Mouse (Mus musculus) brain, adult 10 weeks (tissue): Measurements from ENCODE around the gene 6430628N08Rik. TPM values are rescaled to one million over a fixed set of nuclear protein-coding genes. Genes with fewer than 3 reads are reported as not detected.

ENCODE experiments used
- polyA plus RNA-seq: library from polyadenylated mRNA; stranded (reverse); fragments of 350-450 nt; fragmentation: Illumina TruSeq; extraction: RNeasy Lipid Tissue Mini Kit (QIAGEN cat#74804); gene quantifications from one replicate; pipeline ENCODE4 v1.2.3, GENCODE M21; 2015; ENCODE audit warnings: low read depth, low replicate concordance

The 6430628N08Rik gene
- 0.28 TPM for polyA plus RNA-seq

DNA sequence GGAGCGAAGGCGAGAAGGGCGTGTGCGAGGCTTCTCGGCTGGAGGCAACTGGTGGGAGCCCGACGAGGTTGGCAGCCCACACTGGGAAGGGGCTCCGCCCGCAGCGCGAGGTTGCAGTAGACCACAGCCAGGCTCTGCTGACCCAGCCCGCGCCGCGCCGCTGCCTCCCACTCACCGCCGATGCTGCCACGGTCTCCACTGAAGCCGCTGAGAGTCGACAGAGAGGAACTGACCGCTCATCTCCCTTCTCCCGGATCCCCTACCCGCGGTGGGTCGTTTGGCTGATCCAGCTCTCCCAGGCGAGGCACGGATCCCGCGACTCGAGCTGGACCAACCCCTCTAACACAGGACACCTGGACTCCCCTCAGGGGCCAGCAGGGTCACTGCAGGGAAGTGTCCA is at the start of gene 6430628N08Rik:
Gene 6430628N08Rik, plus strand, starts transcription at position 113 of the 400 bp plus-strand sequence.

DNA sequence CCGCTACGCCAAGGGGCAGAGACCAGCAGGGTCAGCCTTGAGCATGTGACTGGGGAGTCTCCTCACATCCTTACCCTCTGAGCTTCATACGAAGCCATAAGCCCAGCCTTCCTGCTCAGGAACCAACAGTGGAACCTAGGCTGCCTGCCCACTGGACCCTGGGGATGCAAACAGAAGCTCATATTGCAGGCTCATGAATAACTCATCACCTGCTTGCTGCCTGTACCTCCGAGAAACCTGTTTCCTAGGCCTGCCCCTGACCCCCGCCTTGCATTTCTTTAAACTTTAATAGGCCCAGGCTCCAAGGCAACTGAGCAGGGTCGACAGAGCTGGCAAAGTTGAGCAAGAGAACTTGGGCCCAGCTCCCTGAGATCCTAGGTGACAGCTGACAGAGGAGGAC is 6.4 kb upstream of the 6430628N08Rik start, which contains the start of gene Kncn:
Gene Kncn, plus strand, starts transcription at position 379 of the 400 bp plus-strand sequence.

DNA sequence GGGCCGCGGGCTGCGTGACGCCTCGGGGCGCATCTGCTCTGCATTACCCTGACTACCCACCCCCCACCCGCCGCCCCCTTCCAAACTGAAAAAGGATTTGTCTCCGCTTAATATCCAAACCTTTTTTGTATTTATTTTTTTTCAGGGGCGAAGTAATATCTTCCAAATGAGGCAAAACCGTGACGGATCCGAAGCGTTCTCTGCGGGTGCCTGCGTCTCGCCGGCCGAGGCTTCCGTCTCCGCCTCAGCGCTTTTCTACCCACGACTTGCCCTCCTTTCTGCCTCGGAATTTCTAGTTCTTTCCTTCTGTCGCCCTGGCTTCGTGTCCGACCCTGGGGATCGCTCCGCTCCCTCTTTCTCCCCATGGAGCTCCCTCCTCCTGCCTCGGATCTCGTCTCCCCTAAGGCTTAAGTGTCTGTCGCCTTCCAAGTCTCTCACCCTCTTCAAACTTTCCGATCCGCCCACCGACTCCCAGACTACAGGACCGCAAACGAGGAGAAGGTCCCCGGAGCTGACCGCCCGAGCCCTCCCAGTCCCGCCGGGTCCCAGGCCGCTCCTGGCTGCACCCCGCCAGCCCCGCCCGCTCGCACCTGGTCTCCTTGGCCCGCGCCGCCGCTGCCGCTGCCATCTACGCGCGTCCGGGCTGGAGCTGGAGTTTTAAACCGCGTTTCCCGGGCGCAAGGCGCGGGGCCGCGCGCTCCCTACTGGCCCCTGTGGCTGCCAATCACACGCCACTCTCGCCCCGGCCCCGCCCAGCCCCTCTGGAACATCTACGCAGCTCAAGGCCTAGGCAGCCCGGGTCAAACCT is 49.0 kb downstream of the 6430628N08Rik start, which contains the start of gene Dmbx1:
Gene Dmbx1, minus strand, starts transcription at position 632 of the 808 bp plus-strand sequence.

Other genes starting within 250 kb of the 6430628N08Rik start
- gene Cyp4b1, start 242.9 kb upstream of the 6430628N08Rik start, polyA plus RNA-seq: 1.0 TPM
- gene Efcab14, start 152.9 kb upstream of the 6430628N08Rik start, polyA plus RNA-seq: 40.5 TPM
- gene Tex38, start 109.6 kb upstream of the 6430628N08Rik start, polyA plus RNA-seq: not detected
- gene Atpaf1, start 105.9 kb upstream of the 6430628N08Rik start, polyA plus RNA-seq: 81.5 TPM
- 4.1 TPM for gene Mob3c, start 62.6 kb upstream of the 6430628N08Rik start, polyA plus RNA-seq
- 33.0 TPM for gene Mknk1, start 51.5 kb upstream of the 6430628N08Rik start, polyA plus RNA-seq
- gene Kncn, start 6.3 kb upstream of the 6430628N08Rik start, polyA plus RNA-seq: 0.28 TPM
- 0.31 TPM for gene Dmbx1, start 49.3 kb downstream of the 6430628N08Rik start, polyA plus RNA-seq
- gene Faah, start 127.3 kb downstream of the 6430628N08Rik start, polyA plus RNA-seq: 71.7 TPM
- 12.3 TPM for gene Nsun4, start 163.2 kb downstream of the 6430628N08Rik start, polyA plus RNA-seq
- gene Uqcrh, start 184.4 kb downstream of the 6430628N08Rik start, polyA plus RNA-seq: 1,361 TPM
- 27.0 TPM for gene Lrrc41, start 184.6 kb downstream of the 6430628N08Rik start, polyA plus RNA-seq
- gene Rad54l, start 233.0 kb downstream of the 6430628N08Rik start, polyA plus RNA-seq: 0.70 TPM
- gene Pomgnt1, start 233.2 kb downstream of the 6430628N08Rik start, polyA plus RNA-seq: 75.8 TPM